Mouse (Mus musculus) liver, embryonic 13.5 days (tissue): ENCODE results near the gene Olfr1426. TPM values are rescaled to one million over a fixed set of nuclear protein-coding genes. Genes with fewer than 3 reads are reported as not detected.
"Not testable (repeated sequence)": the region's sequence is repeated elsewhere in the genome, so short reads cannot be mapped to it uniquely, and the experiment has no call there.

Experiments used
- ATAC-seq: fragments of 200-750 bp; cut with Nextera tagmentation; 2 replicates; pipeline ENCODE4 v1.8.0; 2017; ENCODE audit warnings: low read depth, mild to moderate bottlenecking, moderate number of reproducible peaks, moderate library complexity
- DNase-seq: peaks from one replicate; pipeline ENCODE4 v3.0.0; 2022
- H3K27ac ChIP-seq: fragments of 300-500 bp; sonication (generic); 2 replicates; pipeline ENCODE4 v1.5.1; 2015; ENCODE audit warnings: moderate library complexity, mild to moderate bottlenecking, inconsistent platforms
- H3K27me3 ChIP-seq: fragments of 300-500 bp; sonication (generic); 2 replicates; pipeline ENCODE4 v1.6.1; 2015; ENCODE audit warnings: mild to moderate bottlenecking, inconsistent platforms
- H3K36me3 ChIP-seq: fragments of 300-500 bp; sonication (generic); 2 replicates; pipeline ENCODE4 v1.6.1; 2015; ENCODE audit warnings: mild to moderate bottlenecking, inconsistent platforms
- H3K4me1 ChIP-seq: fragments of 300-500 bp; sonication (generic); replicated peaks from 2 replicates; pipeline ENCODE4 v1.6.1; 2015; ENCODE audit warnings: inconsistent platforms
- H3K4me2 ChIP-seq: fragments of 300-500 bp; sonication (generic); 2 replicates; pipeline ENCODE4 v1.6.1; 2015; ENCODE audit warnings: inconsistent platforms, mild to moderate bottlenecking, moderate library complexity
- H3K4me3 ChIP-seq: fragments of 300-500 bp; sonication (generic); replicated peaks from 2 replicates; pipeline ENCODE4 v1.5.1; 2015; ENCODE audit warnings: mild to moderate bottlenecking, inconsistent platforms
- H3K9ac ChIP-seq: fragments of 300-500 bp; sonication (generic); 2 replicates; pipeline ENCODE4 v1.6.1; 2015; ENCODE audit warnings: mild to moderate bottlenecking, inconsistent platforms
- H3K9me3 ChIP-seq: fragments of 300-500 bp; sonication (generic); replicated peaks from 2 replicates; pipeline ENCODE4 v1.6.1; 2016; ENCODE audit warnings: inconsistent platforms
- WGBS: fragments of 180-500 bp; shearing (Covaris S2); methylation state at CpG from one replicate; pipeline ENCODE4 v1.1.7; 2015; ENCODE audit not compliant: insufficient replicate concordance; 5-methylcytosine and 5-hydroxymethylcytosine counted together
- polyA plus RNA-seq: library from polyadenylated mRNA; unstranded; fragments of >200 nt; fragmentation: Nextera tagmentation; extraction: Ambion mirVana; gene quantifications from 2 replicates; pipeline ENCODE4 v1.2.1, GENCODE M21; 2015

Olfr1426 gene
- not detected in 2 replicates for polyA plus RNA-seq

DNA sequence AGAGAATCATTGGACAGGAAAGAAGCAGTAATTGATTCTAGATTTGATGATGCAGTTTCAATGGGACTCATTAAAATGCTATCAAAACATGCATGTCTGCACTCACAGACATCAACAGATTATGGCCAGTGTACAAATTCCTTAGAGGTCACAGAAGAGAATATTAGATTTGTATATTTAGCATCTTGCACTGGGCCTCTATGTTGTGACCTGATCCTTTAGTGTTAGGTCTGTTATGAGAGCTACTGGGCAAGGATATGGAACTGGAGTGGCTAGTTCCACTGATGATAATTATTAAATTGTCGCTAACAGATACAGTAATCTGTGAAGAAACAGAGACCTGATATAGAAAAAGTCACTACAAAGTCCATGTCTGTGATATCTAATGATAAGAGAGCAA lies at the start of gene Olfr1426:
Gene Olfr1426 (minus strand): TSS at position 101 of the 400 bp plus-strand sequence.
- no peak within 1 kb of the TSS for H3K4me2 ChIP-seq
- no peaks in the 10 kb centered on the region for H3K9me3 ChIP-seq
- H3K4me3 ChIP-seq, result no peak within 1 kb of the TSS
- WGBS, result 52% methylated on average over 1 of the region's 1 CpGs
- no peak for DNase-seq
- H3K4me1 ChIP-seq, result no peaks in the 10 kb centered on the region
- H3K27ac ChIP-seq, result no peak within 1 kb of the TSS
- ATAC-seq, result no peak
- no peaks in the 10 kb centered on the region for H3K36me3 ChIP-seq
- H3K9ac ChIP-seq, result no peak within 1 kb of the TSS
- no peaks in the 10 kb centered on the region for H3K27me3 ChIP-seq

DNA sequence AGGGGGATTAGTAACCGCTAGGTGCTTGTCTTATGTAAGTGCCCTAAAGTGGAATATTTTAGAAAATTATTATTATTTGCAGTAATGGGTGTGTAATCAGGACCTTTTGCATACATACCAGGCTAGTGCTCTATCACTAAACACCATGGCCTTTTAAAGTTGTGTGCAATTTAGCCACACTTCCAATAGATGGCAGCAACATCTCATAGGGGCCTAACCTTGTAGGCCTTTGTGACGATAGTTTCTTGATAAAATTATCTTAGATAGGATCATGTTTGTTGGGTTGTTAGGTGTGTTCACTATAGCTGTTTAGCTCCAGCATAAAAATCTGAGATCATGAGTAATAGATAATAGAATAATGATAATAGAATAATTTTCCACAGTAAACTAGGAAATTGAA lies 42.5 kb upstream of the Olfr1426 start:
- H3K9ac ChIP-seq, result no peak overlapping the region
- 26% methylated on average over 2 of the region's 2 CpGs for WGBS
- ATAC-seq (no peak), DNase-seq (no peak)
- no peak overlapping the region for H3K27ac ChIP-seq
- H3K36me3 ChIP-seq, result no peaks in the 10 kb centered on the region
- no peak overlapping the region for H3K4me2 ChIP-seq
- no peaks in the 10 kb centered on the region for H3K4me1 ChIP-seq
- no peaks in the 10 kb centered on the region for H3K27me3 ChIP-seq
- no peak overlapping the region for H3K4me3 ChIP-seq
- H3K9me3 ChIP-seq, result no peaks in the 10 kb centered on the region

DNA sequence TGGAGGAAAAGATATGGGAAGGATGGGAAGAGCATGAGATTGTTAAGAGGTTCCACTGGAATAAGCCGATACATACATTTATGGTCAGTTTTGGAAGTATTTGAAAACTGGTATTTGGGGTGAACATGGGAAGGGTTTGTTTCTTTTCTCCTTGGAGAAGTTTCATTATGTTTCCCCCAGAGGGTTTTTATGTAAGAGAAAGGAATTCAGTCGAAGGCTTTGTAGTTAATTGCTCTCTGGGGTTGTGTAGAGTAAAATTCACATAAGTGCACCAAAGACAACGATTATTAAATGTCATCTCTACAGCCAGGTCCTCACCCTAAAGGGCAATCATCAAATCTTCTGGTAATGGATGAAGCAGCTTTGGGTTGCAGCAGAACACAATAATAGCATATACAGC lies 31.3 kb upstream of the Olfr1426 start, which contains the start of gene Olfr76:
Gene Olfr76 (minus strand): TSS at position 101 of the 400 bp plus-strand sequence.
- ATAC-seq, result no peak
- no peak within 1 kb of the TSS for H3K27ac ChIP-seq
- H3K36me3 ChIP-seq, result no peaks in the 10 kb centered on the region
- H3K4me3 ChIP-seq, result no peak within 1 kb of the TSS
- WGBS, result 55% methylated on average over 3 of the region's 3 CpGs
- no peak within 1 kb of the TSS for H3K9ac ChIP-seq
- no peak for DNase-seq
- no peaks in the 10 kb centered on the region for H3K9me3 ChIP-seq
- no peaks in the 10 kb centered on the region for H3K27me3 ChIP-seq
- no peak within 1 kb of the TSS for H3K4me2 ChIP-seq
- H3K4me1 ChIP-seq, result no peaks in the 10 kb centered on the region

DNA sequence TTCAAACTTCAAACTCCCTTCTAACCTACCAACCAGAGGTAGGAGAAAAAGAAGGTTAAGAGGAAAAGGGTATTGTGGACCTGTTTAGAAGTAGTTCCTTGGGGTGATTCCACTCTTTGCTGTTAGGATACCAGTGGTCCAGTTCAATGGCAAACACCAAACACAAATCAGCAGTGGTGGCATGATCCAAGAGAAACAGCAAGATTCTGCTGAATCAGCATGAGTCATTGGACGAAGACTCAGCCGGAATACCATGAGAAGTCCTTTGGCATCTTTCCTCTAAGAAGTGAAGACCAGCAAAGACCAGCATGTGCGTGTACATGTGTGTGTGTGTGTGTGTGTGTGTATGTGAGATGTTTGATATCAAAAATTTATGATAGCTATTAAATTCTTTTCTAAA lies 24.7 kb upstream of the Olfr1426 start:
- H3K4me2 ChIP-seq, result no peak overlapping the region
- no peaks in the 10 kb centered on the region for H3K27me3 ChIP-seq
- DNase-seq (no peak), ATAC-seq (no peak)
- H3K27ac ChIP-seq, result no peak overlapping the region
- no peak overlapping the region for H3K9ac ChIP-seq
- H3K9me3 ChIP-seq, result no peaks in the 10 kb centered on the region
- no peaks in the 10 kb centered on the region for H3K4me1 ChIP-seq
- WGBS, result 75% methylated on average over 3 of the region's 3 CpGs
- H3K36me3 ChIP-seq, result no peaks in the 10 kb centered on the region
- no peak overlapping the region for H3K4me3 ChIP-seq

DNA sequence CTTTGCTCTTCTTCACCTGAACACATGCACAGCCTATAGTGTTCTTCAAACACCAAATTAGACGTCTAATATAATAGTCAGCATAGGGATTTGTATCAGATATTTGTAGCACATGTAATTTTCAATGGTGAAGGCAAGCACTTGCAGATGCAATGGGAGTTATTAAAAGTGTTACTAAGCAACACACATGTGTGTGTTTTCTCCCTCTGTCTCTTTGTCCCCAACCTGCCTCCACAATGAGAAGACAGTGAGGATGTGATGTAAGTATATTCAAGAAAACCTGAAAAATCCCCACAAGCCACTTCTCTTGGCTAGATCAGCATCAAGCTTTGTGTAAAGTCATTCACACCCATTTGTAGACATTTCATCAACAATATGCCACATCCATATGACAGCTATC lies 24.0 kb upstream of the Olfr1426 start, which contains the start of gene Olfr1428:
Gene Olfr1428 (minus strand): TSS at position 101 of the 400 bp plus-strand sequence.
- no peak within 1 kb of the TSS for H3K27ac ChIP-seq
- ATAC-seq (no peak), DNase-seq (no peak)
- no peak within 1 kb of the TSS for H3K4me2 ChIP-seq
- no peak within 1 kb of the TSS for H3K9ac ChIP-seq
- no peak within 1 kb of the TSS for H3K4me3 ChIP-seq
- H3K27me3 ChIP-seq, result no peaks in the 10 kb centered on the region
- H3K4me1 ChIP-seq, result no peaks in the 10 kb centered on the region
- H3K36me3 ChIP-seq, result no peaks in the 10 kb centered on the region
- 45% methylated on average over 1 of the region's 1 CpGs for WGBS
- H3K9me3 ChIP-seq, result no peaks in the 10 kb centered on the region

DNA sequence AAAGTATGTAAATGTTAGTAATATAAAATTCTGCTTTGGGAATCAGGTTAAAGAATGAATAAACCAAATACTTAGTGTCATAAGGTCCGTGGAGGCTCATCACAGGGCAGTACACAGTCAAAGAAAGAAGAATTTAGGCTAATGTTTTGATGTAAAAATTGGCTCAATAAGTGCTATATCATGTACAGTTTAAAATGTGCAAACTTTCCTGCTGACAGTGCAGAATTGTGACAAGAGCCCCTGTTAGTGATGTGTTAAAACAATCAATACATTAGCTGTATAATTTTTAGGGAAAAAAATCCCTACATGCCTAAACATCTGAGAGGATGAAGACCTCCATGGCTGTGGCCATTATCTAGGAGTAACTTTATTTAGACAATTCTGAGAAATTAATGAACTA lies 22.0 kb upstream of the Olfr1426 start:
- WGBS, result 37% methylated on average over 1 of the region's 1 CpGs
- no peaks in the 10 kb centered on the region for H3K27me3 ChIP-seq
- H3K4me2 ChIP-seq, result no peak overlapping the region
- ATAC-seq (no peak), DNase-seq (no peak)
- H3K27ac ChIP-seq, result no peak overlapping the region
- no peaks in the 10 kb centered on the region for H3K4me1 ChIP-seq
- no peaks in the 10 kb centered on the region for H3K36me3 ChIP-seq
- no peak overlapping the region for H3K9ac ChIP-seq
- no peak overlapping the region for H3K4me3 ChIP-seq
- H3K9me3 ChIP-seq, result no peaks in the 10 kb centered on the region

DNA sequence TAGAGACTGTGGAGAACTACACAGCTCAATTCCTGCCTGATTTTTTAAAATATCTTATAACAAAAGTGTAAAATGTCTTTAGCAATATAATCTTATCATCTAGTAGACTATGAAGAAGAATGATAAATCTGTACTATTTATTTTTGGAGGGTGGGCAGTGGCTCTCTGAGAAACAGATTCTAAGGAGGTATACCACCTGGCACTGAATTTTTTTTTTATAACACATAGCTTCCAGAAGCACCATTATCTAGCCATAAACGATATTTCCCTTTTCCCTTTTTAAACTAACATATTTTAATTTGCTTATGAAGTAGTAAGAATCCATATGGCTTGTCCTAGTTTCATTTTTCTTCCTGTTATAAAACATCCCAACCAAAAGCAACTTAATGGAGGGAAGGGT lies 12.7 kb upstream of the Olfr1426 start:
- ATAC-seq (no peak), DNase-seq (no peak)
- WGBS, result 39% methylated on average over 1 of the region's 1 CpGs
- H3K4me2 ChIP-seq, result no peak overlapping the region
- no peak overlapping the region for H3K27ac ChIP-seq
- H3K9ac ChIP-seq, result no peak overlapping the region
- no peaks in the 10 kb centered on the region for H3K36me3 ChIP-seq
- H3K4me1 ChIP-seq, result no peaks in the 10 kb centered on the region
- H3K4me3 ChIP-seq, result no peak overlapping the region
- H3K9me3 ChIP-seq, result no peaks in the 10 kb centered on the region
- H3K27me3 ChIP-seq, result no peaks in the 10 kb centered on the region

DNA sequence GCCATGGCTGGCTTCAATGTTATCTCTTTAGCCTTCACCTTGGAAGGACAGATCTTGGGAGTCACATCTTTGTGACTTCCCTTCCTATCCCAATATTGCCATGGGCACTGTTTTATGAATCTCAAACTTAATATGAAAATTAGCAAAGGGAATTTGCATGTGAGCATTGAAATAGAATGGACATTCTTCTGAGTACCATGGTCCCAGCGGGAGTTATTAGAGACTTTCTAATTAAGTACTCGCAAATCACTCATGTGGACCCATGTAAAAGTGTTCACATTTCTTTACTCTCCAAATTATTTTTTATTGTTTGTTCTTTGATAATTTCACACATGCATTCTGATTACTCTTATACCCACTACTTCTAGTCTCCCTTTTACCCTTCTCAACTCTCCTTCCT lies 11.4 kb upstream of the Olfr1426 start, which contains the start of gene Olfr1427:
Gene Olfr1427 (minus strand): TSS at position 101 of the 400 bp plus-strand sequence.
- no peak for ATAC-seq

DNA sequence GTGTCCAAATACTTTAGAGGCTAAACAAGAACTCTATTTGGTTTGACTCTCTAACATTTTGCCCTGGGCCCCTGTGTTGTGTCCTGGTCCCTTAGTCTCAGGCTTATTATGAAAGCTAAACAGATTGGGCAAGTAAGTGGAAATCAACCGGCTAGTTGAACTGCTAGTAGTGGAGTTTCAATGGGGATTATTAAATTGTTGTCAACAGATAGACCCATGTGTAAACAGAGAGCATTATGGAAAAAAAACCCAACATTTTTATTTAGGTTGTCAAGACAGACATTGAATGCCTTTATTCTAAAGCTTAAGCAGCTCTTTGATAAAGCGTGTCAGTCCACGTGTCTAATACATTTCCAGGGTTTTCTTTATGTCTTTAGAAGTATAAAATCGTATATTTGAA lies 14.2 kb downstream of the Olfr1426 start, which contains the start of gene Olfr1425:
Gene Olfr1425 (minus strand): TSS at position 101 of the 400 bp plus-strand sequence.
- not testable (repeated sequence) for H3K4me1 ChIP-seq, H3K4me2 ChIP-seq, H3K4me3 ChIP-seq, ATAC-seq, H3K36me3 ChIP-seq, H3K9me3 ChIP-seq, DNase-seq, H3K27ac ChIP-seq, H3K27me3 ChIP-seq, H3K9ac ChIP-seq
- 66% methylated on average over 4 of the region's 4 CpGs for WGBS

More for the DNA sequence above, 11.4 kb upstream of the Olfr1426 start, which contains the start of gene Olfr1427:
- no peak within 1 kb of the TSS for H3K4me2 ChIP-seq
- no peak for DNase-seq
- no peaks in the 10 kb centered on the region for H3K4me1 ChIP-seq
- H3K9me3 ChIP-seq, result no peaks in the 10 kb centered on the region
- H3K36me3 ChIP-seq, result no peaks in the 10 kb centered on the region
- no peak within 1 kb of the TSS for H3K9ac ChIP-seq
- H3K4me3 ChIP-seq, result no peak within 1 kb of the TSS
- no peaks in the 10 kb centered on the region for H3K27me3 ChIP-seq
- WGBS, result 78% methylated on average over 2 of the region's 2 CpGs
- H3K27ac ChIP-seq, result no peak within 1 kb of the TSS

DNA sequence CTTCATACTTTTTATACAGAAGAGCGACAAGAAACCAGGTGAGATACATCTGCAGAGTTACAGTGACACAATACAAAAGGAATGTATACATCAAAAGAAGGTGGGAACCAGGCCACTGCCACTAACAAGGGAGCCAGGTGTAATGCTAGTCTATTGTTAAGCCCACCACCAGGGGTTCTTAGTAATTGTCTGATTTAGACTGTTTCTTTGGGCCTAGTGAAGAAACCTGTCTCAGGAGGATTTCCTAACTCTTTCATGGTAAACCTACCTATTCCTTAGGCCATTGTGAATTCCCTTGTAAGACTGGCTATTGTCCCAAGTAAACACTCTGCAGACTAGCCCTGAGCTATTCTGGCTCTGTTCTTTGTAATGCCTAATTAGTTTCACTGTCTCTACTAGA lies 22.3 kb downstream of the Olfr1426 start:
- not testable (repeated sequence) for H3K27ac ChIP-seq, H3K9ac ChIP-seq, H3K4me1 ChIP-seq, H3K27me3 ChIP-seq, H3K4me3 ChIP-seq, H3K4me2 ChIP-seq, H3K36me3 ChIP-seq, H3K9me3 ChIP-seq, DNase-seq, ATAC-seq
- 65% methylated on average over 1 of the region's 1 CpGs for WGBS

DNA sequence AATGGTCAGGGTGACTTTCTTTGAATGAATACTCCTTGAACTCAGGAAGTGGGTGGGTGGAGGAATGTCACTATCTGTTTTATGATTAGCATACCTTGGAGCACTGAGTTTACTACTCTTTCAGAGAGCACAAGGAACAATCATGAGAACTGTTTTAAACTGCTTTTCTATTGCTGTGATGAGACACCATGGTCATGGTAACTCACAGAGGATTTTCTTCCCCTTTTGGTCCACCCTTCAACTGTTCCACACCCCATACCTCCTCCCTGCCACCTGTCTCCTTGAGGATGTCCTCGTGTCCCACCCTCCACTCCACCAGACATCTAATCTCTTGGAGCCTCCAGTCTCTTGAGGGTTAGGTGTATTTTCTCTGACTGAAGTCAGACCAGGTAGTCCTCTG lies 24.0 kb downstream of the Olfr1426 start:
- H3K36me3 ChIP-seq, H3K4me3 ChIP-seq, H3K9me3 ChIP-seq, H3K4me1 ChIP-seq, ATAC-seq, H3K27me3 ChIP-seq, H3K4me2 ChIP-seq, H3K27ac ChIP-seq, H3K9ac ChIP-seq, DNase-seq: not testable (repeated sequence)
- WGBS, result 43% methylated on average over 1 of the region's 1 CpGs

DNA sequence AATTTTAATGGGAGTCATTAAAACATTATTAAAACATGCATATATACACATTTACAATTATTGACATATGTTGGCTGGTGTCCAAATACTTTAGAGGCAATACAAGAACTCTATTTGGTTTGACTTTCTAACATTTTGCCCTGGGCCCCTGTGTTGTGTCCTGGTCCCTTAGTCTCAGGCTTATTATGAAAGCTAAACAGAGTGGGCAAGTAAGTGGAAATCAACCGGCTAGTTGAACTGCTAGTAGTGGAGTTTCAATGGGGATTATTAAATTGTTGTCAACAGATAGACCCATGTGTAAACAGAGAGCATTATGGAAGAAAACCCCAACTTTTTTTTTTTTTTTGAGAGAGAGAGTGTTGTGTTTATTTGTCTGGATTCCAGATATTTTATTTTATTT lies 29.2 kb downstream of the Olfr1426 start, which contains the start of gene Olfr1424:
Gene Olfr1424 (minus strand): TSS at position 101 of the 400 bp plus-strand sequence.
- not testable (repeated sequence) for H3K9me3 ChIP-seq, H3K36me3 ChIP-seq, H3K9ac ChIP-seq, H3K4me2 ChIP-seq, ATAC-seq, H3K4me1 ChIP-seq, DNase-seq, H3K27me3 ChIP-seq, H3K27ac ChIP-seq, H3K4me3 ChIP-seq
- 71% methylated on average over 1 of the region's 1 CpGs for WGBS
